19 mouse cellular contexts compared by ENCODE assay signal in the genomic region with DNA sequence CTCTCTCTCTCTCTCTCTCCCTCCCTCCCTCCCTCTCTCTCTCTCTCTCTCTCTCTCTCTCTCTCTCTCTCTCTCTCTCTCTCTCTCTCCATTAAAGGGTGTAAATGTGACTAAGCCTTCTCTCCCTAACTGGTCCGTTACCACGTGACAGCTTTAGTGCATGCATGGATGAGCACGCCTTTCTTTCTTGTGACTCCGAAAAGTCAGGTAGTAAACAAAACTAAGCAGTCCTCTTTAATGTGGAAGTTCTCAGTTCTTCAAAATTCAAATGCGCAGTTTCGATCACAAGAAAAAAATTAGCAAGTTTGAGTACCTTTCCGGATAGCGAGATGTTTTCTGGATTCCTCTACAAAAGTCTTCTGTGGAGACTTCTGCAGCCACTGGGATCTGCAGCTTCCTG. TPM values are rescaled to one million over a fixed set of nuclear protein-coding genes. Genes with fewer than 3 reads are reported as not detected.
"Had no signal": no experiment of that assay in that cellular context is flagged by ENCODE, and none has a peak within 500 bp of the region (broad histone marks: within the 10 kb centered on the region; RNA-seq: fewer than 3 reads in every experiment).

No protein-coding gene starts in this region.

- H3K4me2 ChIP-seq: limb, embryonic 12.5 days; limb, embryonic 15.5 days; liver, embryonic 11.5 days; midbrain, embryonic 11.5 days had no signal

- H3K9ac ChIP-seq: limb, embryonic 12.5 days; limb, embryonic 15.5 days; liver, embryonic 14.5 days; liver, postnatal 0 days; lung, embryonic 14.5 days had no signal

- H3K9me3 ChIP-seq: limb, embryonic 12.5 days; limb, embryonic 15.5 days had no signal

- DNase-seq: left cerebral cortex, postnatal 4 days; liver, postnatal 0 days; lung, postnatal 4 days; midbrain, embryonic 14.5 days; right cerebral cortex, postnatal 25 days; spleen, adult 18-20 months; thymus, adult 18-20 months; thymus, postnatal 14 days had no signal

- H3K27me3 ChIP-seq: limb, embryonic 12.5 days; limb, embryonic 15.5 days had no signal

- H3K36me3 ChIP-seq: limb, embryonic 12.5 days; limb, embryonic 15.5 days had no signal

- H3K27ac ChIP-seq: limb, embryonic 12.5 days; limb, embryonic 15.5 days; liver, embryonic 14.5 days had no signal

- H3K4me3 ChIP-seq: limb, embryonic 12.5 days; limb, embryonic 15.5 days had no signal

- ATAC-seq: liver, postnatal 0 days had no signal

- H3K4me1 ChIP-seq: limb, embryonic 12.5 days; limb, embryonic 15.5 days had no signal

RNA-seq across cellular contexts. Expression of a gene that starts 13.4 kb away (rescaled TPM):
- total RNA-seq: layer of hippocampus, adult 18-20 months; left cerebral cortex, adult 8-10 months; left cerebral cortex, postnatal 14 days; left cerebral cortex, postnatal 4 days; midbrain, postnatal 0 days had no signal
- polyA plus RNA-seq: neural tube, embryonic 14.5 days had no signal
